Mouse (Mus musculus): ENCODE data around the gene Ksr2.
"Not testable (repeated sequence)": the region's sequence is repeated elsewhere in the genome, so short reads cannot be mapped to it uniquely, and the experiment has no call there.

Ksr2 gene

DNA sequence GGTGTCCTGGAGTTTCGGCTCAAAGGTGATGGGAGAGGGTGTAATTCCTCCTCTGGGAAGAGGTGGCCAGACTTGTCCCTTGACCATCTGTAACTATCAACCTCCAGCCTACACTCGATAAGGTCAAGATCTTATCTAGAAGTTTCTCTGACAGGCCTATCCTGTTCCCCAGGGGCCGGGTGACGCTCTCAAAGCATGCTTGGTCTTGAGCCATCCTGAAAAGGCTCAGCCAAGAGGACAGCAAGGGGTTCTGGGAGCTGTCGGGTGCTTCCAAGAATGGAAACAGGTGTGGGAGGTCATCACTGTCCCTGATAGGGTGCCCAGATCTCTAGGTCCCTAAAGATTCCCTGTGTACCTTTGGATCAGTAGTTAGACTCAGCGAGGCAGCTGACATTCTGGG is 4.4 kb upstream of the Ksr2 start:
- DNase-seq, result no peak

DNA sequence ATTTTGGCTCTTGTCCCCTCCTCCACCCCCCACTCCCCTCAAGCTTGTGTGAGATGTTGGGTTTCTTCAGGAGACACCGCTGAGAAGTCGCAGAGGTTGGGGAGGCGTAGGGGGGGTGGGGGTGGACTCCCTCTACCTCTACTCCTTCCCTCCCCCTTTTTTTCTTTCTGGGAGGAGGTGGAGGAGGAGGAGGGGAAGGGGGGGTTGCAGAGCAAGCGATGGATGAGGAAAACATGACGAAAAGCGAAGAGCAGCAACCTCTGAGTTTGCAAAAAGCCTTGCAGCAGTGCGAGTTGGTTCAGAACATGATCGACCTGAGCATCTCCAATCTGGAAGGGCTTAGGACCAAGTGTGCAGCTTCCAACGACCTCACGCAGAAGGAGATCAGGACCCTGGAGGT is 811 bp downstream of the Ksr2 start:
- DNase-seq, result peak; percentile 70

GRCm38 (mm10) chr5:117415011-117415912 is 1.5 kb downstream of the Ksr2 start:
- peak; percentile 42 for DNase-seq

- no peak for DNase-seq
Observed at GRCm38 (mm10) chr5:117417442-117417841, 3.6 kb downstream of the Ksr2 start.

- not testable (repeated sequence) for DNase-seq
Observed at GRCm38 (mm10) chr5:117433501-117433900, 19.7 kb downstream of the Ksr2 start.

- DNase-seq, result no peak
Observed at GRCm38 (mm10) chr5:117440261-117440660, 26.5 kb downstream of the Ksr2 start.

- no peak for DNase-seq
Observed at GRCm38 (mm10) chr5:117441242-117441842, 27.5 kb downstream of the Ksr2 start.

- DNase-seq, result no peak
Observed at GRCm38 (mm10) chr5:117442157-117442765, 28.5 kb downstream of the Ksr2 start.

DNA sequence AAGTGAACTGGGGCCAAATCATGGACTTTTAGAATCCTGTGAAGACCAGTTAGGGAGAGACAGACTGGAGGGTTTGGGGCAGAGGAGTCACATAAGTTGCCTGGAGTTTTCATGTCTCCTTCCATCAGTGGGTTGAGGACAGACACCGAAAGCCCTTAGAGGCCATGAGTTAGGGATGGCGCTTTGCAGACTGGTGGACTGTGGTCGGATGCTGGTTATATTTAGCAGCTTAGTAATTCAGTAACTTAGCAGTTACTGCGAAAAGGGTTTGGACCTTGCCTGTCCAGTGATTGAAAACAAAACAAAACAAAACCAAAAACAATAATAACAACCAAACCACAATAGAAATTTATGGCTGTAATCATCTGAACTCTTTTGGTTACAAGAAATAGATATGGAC is 29.3 kb downstream of the Ksr2 start:
- no peak for DNase-seq

- DNase-seq, result no peak
Observed at GRCm38 (mm10) chr5:117443902-117444301, 30.1 kb downstream of the Ksr2 start.

DNA sequence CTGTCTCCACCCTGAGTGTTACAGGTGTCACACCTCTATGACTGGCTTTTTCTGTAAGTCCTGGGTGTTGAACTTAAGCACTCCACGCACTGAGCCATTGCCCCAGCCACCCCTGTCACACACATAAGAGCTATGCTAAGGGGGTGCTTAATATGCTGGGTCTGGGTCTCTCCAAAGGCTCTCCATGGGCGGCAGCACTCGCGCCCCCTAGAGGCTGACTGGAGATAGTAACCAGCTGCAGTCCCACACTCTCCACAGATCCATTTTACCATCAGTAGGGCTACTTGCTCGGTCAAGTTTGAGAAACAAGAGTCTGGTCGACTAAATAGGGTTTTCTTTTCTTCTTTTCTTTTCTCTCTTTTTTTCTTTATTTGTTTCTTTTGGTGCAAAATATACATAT is 33.9 kb downstream of the Ksr2 start:
- no peak for DNase-seq

GRCm38 (mm10) chr5:117452013-117452412 is 38.2 kb downstream of the Ksr2 start:
- DNase-seq, result no peak

- DNase-seq, result no peak
Observed at GRCm38 (mm10) chr5:117455546-117455945, 41.7 kb downstream of the Ksr2 start.

DNA sequence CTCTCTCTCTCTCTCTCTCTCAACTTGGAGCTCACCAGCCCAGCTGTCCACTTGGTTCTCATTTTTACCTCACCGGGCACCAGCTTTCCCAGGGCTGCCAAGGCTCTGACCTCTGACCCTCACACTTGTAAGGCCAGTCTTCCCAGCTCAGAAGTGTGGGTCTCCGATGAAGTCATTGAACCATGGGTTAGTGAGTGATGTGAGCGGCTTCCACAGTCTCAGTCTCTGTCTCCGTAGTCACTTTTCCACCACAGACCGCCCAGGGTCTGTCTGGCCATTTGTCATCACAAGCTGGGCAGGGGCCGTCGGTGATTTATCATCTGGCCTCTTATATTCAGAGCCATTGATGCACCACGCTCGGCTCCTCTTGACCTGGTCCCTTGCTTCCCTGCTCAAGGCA is 43.3 kb downstream of the Ksr2 start:
- DNase-seq, result no peak

GRCm38 (mm10) chr5:117457583-117457982 is 43.8 kb downstream of the Ksr2 start:
- DNase-seq, result no peak

GRCm38 (mm10) chr5:117458899-117459298 is 45.1 kb downstream of the Ksr2 start:
- DNase-seq, result no peak

DNA sequence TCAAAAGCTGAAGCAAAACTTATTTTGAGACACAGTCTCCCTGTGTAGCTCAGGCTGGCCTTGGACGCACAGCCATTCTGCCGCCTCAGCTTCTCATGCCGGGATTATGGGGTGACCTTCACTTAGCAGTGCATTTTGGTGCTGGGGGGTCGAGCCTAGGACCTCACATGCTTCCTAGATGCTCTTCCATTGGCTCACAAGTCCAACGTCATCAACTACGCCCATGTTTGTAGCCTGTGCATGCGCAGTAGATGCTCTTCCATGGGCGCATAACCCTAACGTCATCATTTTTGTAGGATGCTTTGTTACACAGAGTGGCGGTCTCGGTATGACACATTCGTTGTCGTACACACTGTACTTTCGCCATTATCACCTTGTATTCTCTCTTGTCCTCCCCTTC is 46.5 kb downstream of the Ksr2 start:
- no peak for DNase-seq

DNA sequence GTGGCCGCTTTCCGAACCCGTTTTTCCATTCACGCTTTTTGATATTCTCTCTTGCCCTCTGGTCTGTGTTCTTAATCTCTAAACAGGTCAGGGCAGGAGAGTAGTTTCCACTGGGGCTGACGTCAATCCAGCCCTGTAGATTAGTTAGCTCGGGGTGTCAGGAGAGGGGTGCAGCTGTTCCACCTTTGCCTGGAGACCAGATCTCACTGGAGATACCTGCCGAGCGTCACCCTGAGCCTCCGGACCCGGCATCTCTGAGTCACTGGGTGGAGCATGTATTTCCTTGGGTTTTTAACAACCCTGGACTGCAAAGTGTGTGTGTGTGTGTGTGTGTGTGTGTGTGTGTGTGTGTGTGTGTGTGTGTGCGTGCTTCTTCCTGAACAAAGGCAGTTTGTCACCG is 53.3 kb downstream of the Ksr2 start:
- no peak for DNase-seq

GRCm38 (mm10) chr5:117468961-117469360 is 55.2 kb downstream of the Ksr2 start:
- no peak for DNase-seq

- DNase-seq, result no peak
Observed at GRCm38 (mm10) chr5:117469572-117469971, 55.8 kb downstream of the Ksr2 start.

DNA sequence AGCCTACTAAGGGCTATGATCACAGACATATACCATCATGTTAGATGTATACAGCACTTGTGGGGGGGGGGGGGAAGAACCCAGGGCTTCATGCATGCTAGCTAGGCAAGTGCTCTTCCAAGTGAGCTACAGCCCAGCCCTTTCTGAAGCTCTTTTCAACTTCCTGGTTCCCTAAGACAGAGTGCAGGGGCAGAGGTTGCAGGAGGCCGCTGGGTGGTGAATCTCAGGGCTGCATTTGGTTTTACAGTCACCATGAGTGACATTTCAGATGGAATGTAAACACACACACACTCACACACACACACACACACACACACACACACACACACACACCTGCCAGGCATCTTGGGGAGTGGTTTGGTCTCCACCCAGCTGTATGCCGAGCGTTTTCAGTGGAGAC is 67.4 kb downstream of the Ksr2 start:
- no peak for DNase-seq

DNA sequence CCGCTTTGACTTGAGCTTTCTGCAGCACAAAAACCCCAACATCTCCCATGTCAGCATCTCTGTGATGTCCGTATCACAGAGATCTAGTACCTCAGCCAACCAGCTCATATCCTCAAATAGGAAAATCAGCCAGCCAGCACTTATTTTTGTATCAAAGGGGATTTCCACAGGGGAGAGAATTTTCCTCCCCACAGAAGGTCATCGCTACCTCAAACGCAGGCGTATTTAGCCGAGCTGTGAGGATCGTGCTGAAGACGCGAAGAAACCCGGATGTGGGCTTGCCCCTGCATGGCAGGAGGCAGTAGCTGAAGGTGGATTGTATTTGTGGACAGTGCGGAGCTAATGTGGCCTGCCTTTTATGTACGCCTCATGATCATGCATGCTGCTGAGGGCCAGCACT is 67.8 kb downstream of the Ksr2 start:
- DNase-seq, result no peak

DNA sequence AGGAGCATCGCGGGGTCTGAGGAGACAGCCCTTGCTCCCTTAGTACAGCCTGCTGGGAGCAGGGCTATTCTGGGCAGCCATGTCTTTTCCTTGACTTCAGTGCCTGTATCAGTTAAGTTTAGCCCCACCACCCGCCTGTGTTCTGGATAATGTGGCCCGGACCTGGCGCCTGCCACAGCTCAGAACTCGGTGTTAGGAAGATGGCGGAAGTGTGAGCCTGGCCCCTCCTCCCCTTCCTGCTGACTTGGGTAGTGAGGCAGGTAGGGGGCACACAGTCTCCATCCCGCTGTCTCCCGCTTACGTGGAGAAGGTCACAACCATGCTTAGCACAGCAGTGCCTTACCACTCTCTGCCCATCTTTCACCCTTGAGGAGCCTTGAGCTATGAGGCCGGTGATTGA is 68.2 kb downstream of the Ksr2 start:
- no peak for DNase-seq

DNA sequence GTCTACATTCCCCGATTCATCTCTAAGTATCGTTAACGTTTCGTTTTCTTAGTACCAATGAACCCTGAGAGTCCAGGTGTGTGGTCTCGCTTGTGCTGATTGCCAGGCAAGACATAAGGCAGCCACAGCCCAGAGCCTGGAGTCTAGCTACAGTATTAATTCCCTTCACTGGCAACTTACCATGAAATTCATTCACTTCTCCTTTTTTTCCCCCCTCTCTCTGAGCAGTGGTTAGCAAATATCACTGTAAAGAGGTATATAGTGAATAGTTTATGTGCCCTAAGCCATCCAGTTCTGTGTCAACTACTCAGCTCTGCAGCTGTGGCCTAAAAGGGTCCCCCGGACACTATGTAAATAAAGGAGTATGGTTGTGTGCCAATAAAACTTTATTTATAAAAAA is 71.6 kb downstream of the Ksr2 start:
- DNase-seq, result no peak

Data from cerebellum, adult 9-11 months (tissue).